Mouse (Mus musculus) liver, adult 2 months (tissue): ENCODE results near the gene Entpd8.

ENCODE experiments used
- CTCF ChIP-seq: fragments of 200-500 bp; IDR thresholded peaks from 2 replicates; pipeline ENCODE4 v1.5.1; 2011; ENCODE audit warnings: low read depth, low read length, control low read depth
- POLR2A ChIP-seq: fragments of 200-500 bp; IDR thresholded peaks from 2 replicates; pipeline ENCODE4 v1.6.1; 2011; ENCODE audit warnings: low read length, control low read depth; ENCODE audit not compliant: insufficient read depth; ENCODE audit errors: extremely low read depth

GRCm38 (mm10) chr2:25110505-25111183 is 30.5 kb downstream of the Entpd8 start:
- TF ChIP-seq CTCF (no peak), POLR2A (no peak)
